Mouse (Mus musculus): Measurements from ENCODE around the gene Lekr1. TPM values are rescaled to one million over a fixed set of nuclear protein-coding genes. Genes with fewer than 3 reads are reported as not detected.

Gene Lekr1
- polyA plus RNA-seq, 1 experiment from 2014 or later = 6.2 TPM

GRCm38 (mm10) chr3:65714372-65714771, 48.3 kb downstream of the Lekr1 start:
- Histone ChIP-seq H3K9me3 (ENCODE audit: control insufficient read depth, low read length) (no peaks in the 10 kb centered on the region), H3K9ac (ENCODE audit: low read length) (no peak overlapping the region), H3K36me3 (ENCODE audit: control insufficient read depth, insufficient read depth, low read length) (no peaks in the 10 kb centered on the region), H3K4me1 (ENCODE audit: control insufficient read depth, insufficient read depth, low read length) (no peaks in the 10 kb centered on the region), H3K27ac (ENCODE audit: low read depth, low read length) (no peak overlapping the region), H3K4me3 (ENCODE audit: low read depth, low read length) (no peak overlapping the region), H3K27me3 (ENCODE audit: control insufficient read depth, insufficient read depth, low read length) (no peaks in the 10 kb centered on the region), H3K4me2 (ENCODE audit: low read depth) (no peak overlapping the region)
- ATAC-seq (ENCODE audit: insufficient read depth, low FRiP score, low TSS enrichment) (no peak), DNase-seq (ENCODE audit: low spot score) (no peak)
- 92% methylated on average over 3 of the region's 3 CpGs for WGBS

- DNase-seq (ENCODE audit: low spot score) = no peak
- WGBS = 72% methylated on average over 2 of the region's 2 CpGs
- Histone ChIP-seq H3K27ac (ENCODE audit: low read depth, low read length) (no peak overlapping the region), H3K9ac (ENCODE audit: low read length) (no peak overlapping the region), H3K4me2 (ENCODE audit: low read depth) (no peak overlapping the region), H3K4me1 (ENCODE audit: control insufficient read depth, insufficient read depth, low read length) (no peaks in the 10 kb centered on the region), H3K4me3 (ENCODE audit: low read depth, low read length) (no peak overlapping the region), H3K27me3 (ENCODE audit: control insufficient read depth, insufficient read depth, low read length) (no peaks in the 10 kb centered on the region), H3K9me3 (ENCODE audit: control insufficient read depth, low read length) (no peaks in the 10 kb centered on the region), H3K36me3 (ENCODE audit: control insufficient read depth, insufficient read depth, low read length) (no peaks in the 10 kb centered on the region)
- no peak for ATAC-seq (ENCODE audit: insufficient read depth, low FRiP score, low TSS enrichment)
Measured at GRCm38 (mm10) chr3:65717406-65717805, 51.4 kb downstream of the Lekr1 start.

GRCm38 (mm10) chr3:65722897-65723296, 56.9 kb downstream of the Lekr1 start:
- Histone ChIP-seq H3K27me3 (ENCODE audit: control insufficient read depth, insufficient read depth, low read length) (no peaks in the 10 kb centered on the region), H3K9me3 (ENCODE audit: control insufficient read depth, low read length) (no peaks in the 10 kb centered on the region), H3K27ac (ENCODE audit: low read depth, low read length) (no peak overlapping the region), H3K4me2 (ENCODE audit: low read depth) (no peak overlapping the region), H3K9ac (ENCODE audit: low read length) (no peak overlapping the region), H3K36me3 (ENCODE audit: control insufficient read depth, insufficient read depth, low read length) (no peaks in the 10 kb centered on the region), H3K4me1 (ENCODE audit: control insufficient read depth, insufficient read depth, low read length) (no peaks in the 10 kb centered on the region), H3K4me3 (ENCODE audit: low read depth, low read length) (no peak overlapping the region)
- ATAC-seq (ENCODE audit: insufficient read depth, low FRiP score, low TSS enrichment) (no peak), DNase-seq (ENCODE audit: low spot score) (no peak)
- 85% methylated on average over 4 of the region's 4 CpGs for WGBS

GRCm38 (mm10) chr3:65723664-65724063, 57.6 kb downstream of the Lekr1 start:
- no peaks in the 10 kb centered on the region for H3K27me3 ChIP-seq (ENCODE audit: control insufficient read depth, insufficient read depth, low read length)
- DNase-seq (ENCODE audit: low spot score) = no peak
- no peak for ATAC-seq (ENCODE audit: insufficient read depth, low FRiP score, low TSS enrichment)
- no peaks in the 10 kb centered on the region for H3K4me1 ChIP-seq (ENCODE audit: control insufficient read depth, insufficient read depth, low read length)
- H3K9ac ChIP-seq (ENCODE audit: low read length) = no peak overlapping the region
- H3K4me3 ChIP-seq (ENCODE audit: low read depth, low read length) = no peak overlapping the region
- 89% methylated on average over 4 of the region's 4 CpGs for WGBS
- no peak overlapping the region for H3K27ac ChIP-seq (ENCODE audit: low read depth, low read length)
- no peak overlapping the region for H3K4me2 ChIP-seq (ENCODE audit: low read depth)
- no peaks in the 10 kb centered on the region for H3K36me3 ChIP-seq (ENCODE audit: control insufficient read depth, insufficient read depth, low read length)
- no peaks in the 10 kb centered on the region for H3K9me3 ChIP-seq (ENCODE audit: control insufficient read depth, low read length)

- no peak overlapping the region for H3K4me2 ChIP-seq (ENCODE audit: low read depth)
- H3K27me3 ChIP-seq (ENCODE audit: control insufficient read depth, insufficient read depth, low read length) = no peaks in the 10 kb centered on the region
- H3K27ac ChIP-seq (ENCODE audit: low read depth, low read length) = no peak overlapping the region
- no peaks in the 10 kb centered on the region for H3K4me1 ChIP-seq (ENCODE audit: control insufficient read depth, insufficient read depth, low read length)
- no peaks in the 10 kb centered on the region for H3K36me3 ChIP-seq (ENCODE audit: control insufficient read depth, insufficient read depth, low read length)
- WGBS = 85% methylated on average over 4 of the region's 4 CpGs
- H3K9me3 ChIP-seq (ENCODE audit: control insufficient read depth, low read length) = no peaks in the 10 kb centered on the region
- no peak for DNase-seq (ENCODE audit: low spot score)
- H3K4me3 ChIP-seq (ENCODE audit: low read depth, low read length) = no peak overlapping the region
- ATAC-seq (ENCODE audit: insufficient read depth, low FRiP score, low TSS enrichment) = no peak
- no peak overlapping the region for H3K9ac ChIP-seq (ENCODE audit: low read length)
Measured at GRCm38 (mm10) chr3:65737816-65738215, 71.8 kb downstream of the Lekr1 start.

- no peaks in the 10 kb centered on the region for H3K36me3 ChIP-seq (ENCODE audit: control insufficient read depth, insufficient read depth, low read length)
- ATAC-seq (ENCODE audit: insufficient read depth, low FRiP score, low TSS enrichment) = no peak
- no peak for DNase-seq (ENCODE audit: low spot score)
- H3K9me3 ChIP-seq (ENCODE audit: control insufficient read depth, low read length) = no peaks in the 10 kb centered on the region
- H3K9ac ChIP-seq (ENCODE audit: low read length) = no peak overlapping the region
- no peak overlapping the region for H3K4me2 ChIP-seq (ENCODE audit: low read depth)
- no peaks in the 10 kb centered on the region for H3K4me1 ChIP-seq (ENCODE audit: control insufficient read depth, insufficient read depth, low read length)
- 77% methylated on average over 4 of the region's 4 CpGs for WGBS
- no peaks in the 10 kb centered on the region for H3K27me3 ChIP-seq (ENCODE audit: control insufficient read depth, insufficient read depth, low read length)
- no peak overlapping the region for H3K4me3 ChIP-seq (ENCODE audit: low read depth, low read length)
- H3K27ac ChIP-seq (ENCODE audit: low read depth, low read length) = no peak overlapping the region
Measured at GRCm38 (mm10) chr3:65744936-65745335, 78.9 kb downstream of the Lekr1 start.

- no peaks in the 10 kb centered on the region for H3K27me3 ChIP-seq (ENCODE audit: control insufficient read depth, insufficient read depth, low read length)
- DNase-seq (ENCODE audit: low spot score) (no peak), ATAC-seq (ENCODE audit: insufficient read depth, low FRiP score, low TSS enrichment) (no peak)
- H3K4me2 ChIP-seq (ENCODE audit: low read depth) = no peak overlapping the region
- no peaks in the 10 kb centered on the region for H3K9me3 ChIP-seq (ENCODE audit: control insufficient read depth, low read length)
- no peaks in the 10 kb centered on the region for H3K36me3 ChIP-seq (ENCODE audit: control insufficient read depth, insufficient read depth, low read length)
- H3K4me3 ChIP-seq (ENCODE audit: low read depth, low read length) = no peak overlapping the region
- no peaks in the 10 kb centered on the region for H3K4me1 ChIP-seq (ENCODE audit: control insufficient read depth, insufficient read depth, low read length)
- H3K27ac ChIP-seq (ENCODE audit: low read depth, low read length) = no peak overlapping the region
- WGBS = 84% methylated on average over 20 of the region's 20 CpGs
- no peak overlapping the region for H3K9ac ChIP-seq (ENCODE audit: low read length)
Measured at GRCm38 (mm10) chr3:65764511-65765508, 98.8 kb downstream of the Lekr1 start.

- ATAC-seq (ENCODE audit: insufficient read depth, low FRiP score, low TSS enrichment) = no peak
- Histone ChIP-seq H3K9ac (ENCODE audit: low read length) (no peak overlapping the region), H3K4me1 (ENCODE audit: control insufficient read depth, insufficient read depth, low read length) (no peaks in the 10 kb centered on the region), H3K36me3 (ENCODE audit: control insufficient read depth, insufficient read depth, low read length) (no peaks in the 10 kb centered on the region), H3K4me3 (ENCODE audit: low read depth, low read length) (no peak overlapping the region), H3K27ac (ENCODE audit: low read depth, low read length) (no peak overlapping the region), H3K9me3 (ENCODE audit: control insufficient read depth, low read length) (no peaks in the 10 kb centered on the region), H3K4me2 (ENCODE audit: low read depth) (no peak overlapping the region), H3K27me3 (ENCODE audit: control insufficient read depth, insufficient read depth, low read length) (no peaks in the 10 kb centered on the region)
- no peak for DNase-seq (ENCODE audit: low spot score)
Measured at GRCm38 (mm10) chr3:65766387-65766786, 100.4 kb downstream of the Lekr1 start.

- no peak overlapping the region for H3K27ac ChIP-seq (ENCODE audit: low read depth, low read length)
- H3K4me3 ChIP-seq (ENCODE audit: low read depth, low read length) = no peak overlapping the region
- WGBS = 66% methylated on average over 6 of the region's 6 CpGs
- no peak for DNase-seq (ENCODE audit: low spot score)
- no peak for ATAC-seq (ENCODE audit: insufficient read depth, low FRiP score, low TSS enrichment)
- no peaks in the 10 kb centered on the region for H3K27me3 ChIP-seq (ENCODE audit: control insufficient read depth, insufficient read depth, low read length)
- no peaks in the 10 kb centered on the region for H3K36me3 ChIP-seq (ENCODE audit: control insufficient read depth, insufficient read depth, low read length)
- H3K9me3 ChIP-seq (ENCODE audit: control insufficient read depth, low read length) = no peaks in the 10 kb centered on the region
- H3K4me1 ChIP-seq (ENCODE audit: control insufficient read depth, insufficient read depth, low read length) = no peaks in the 10 kb centered on the region
- no peak overlapping the region for H3K4me2 ChIP-seq (ENCODE audit: low read depth)
- H3K9ac ChIP-seq (ENCODE audit: low read length) = no peak overlapping the region
Measured at GRCm38 (mm10) chr3:65767202-65767862, 101.3 kb downstream of the Lekr1 start.
